Mouse (Mus musculus) cerebellum, adult 2 months (tissue): ENCODE measurements around the gene Hmbs.

Source experiments
- CTCF ChIP-seq: fragments of 200-500 bp; IDR thresholded peaks from 2 replicates; pipeline ENCODE4 v1.5.1; 2011; ENCODE audit warnings: low read depth, mild to moderate bottlenecking, control low read depth, low read length, moderate library complexity, borderline replicate concordance; ENCODE audit not compliant: insufficient read depth
- POLR2A ChIP-seq: fragments of 200-500 bp; IDR thresholded peaks from 2 replicates; pipeline ENCODE4 v1.6.1; 2011; ENCODE audit warnings: low read length, control low read depth, borderline replicate concordance; ENCODE audit not compliant: insufficient read depth

DNA sequence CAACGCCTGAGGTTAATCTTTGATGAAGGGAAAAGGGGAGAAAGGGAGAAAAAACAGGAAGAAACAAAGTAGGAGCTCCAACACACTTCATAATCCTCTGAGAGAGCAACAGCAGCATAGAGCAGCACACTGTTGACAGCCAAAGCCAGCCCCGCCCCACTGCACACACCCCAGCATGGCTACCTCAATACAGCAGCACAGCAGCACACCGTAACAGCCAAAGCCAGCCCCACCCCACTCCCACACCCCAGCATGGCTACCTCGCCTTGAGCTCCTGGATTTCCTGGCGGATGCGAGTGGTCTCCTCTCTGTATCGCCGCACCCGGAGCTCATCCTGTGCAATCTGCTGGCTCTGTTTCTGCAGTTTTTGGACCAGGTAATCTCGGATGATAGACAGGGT, 8.3 kb upstream of the Hmbs start:
- TF ChIP-seq POLR2A (no peak), CTCF (no peak)
